Mouse (Mus musculus) adrenal gland, adult (tissue): ENCODE results near the gene Pi4kb.

Experiments used
- DNase-seq, 2 experiments: peaks; one replicate each; pipeline ENCODE4 v3.0.0; 2022 to 2023; ENCODE audit warnings: low spot score in 1 of 2; ENCODE audit not compliant: inconsistent age in 2 of 2

Gene Pi4kb

GRCm38 (mm10) chr3:95053701-95054100 lies 79.2 kb downstream of the Pi4kb start:
- DNase-seq = peak in 1 of 2 experiments; percentile 74

GRCm38 (mm10) chr3:95054481-95055260 lies 80.1 kb downstream of the Pi4kb start:
- peak; percentile 48 to 69 for DNase-seq

GRCm38 (mm10) chr3:95056275-95056674 lies 81.7 kb downstream of the Pi4kb start:
- DNase-seq = peak in 1 of 2 experiments; percentile 52
